In the genomic region with DNA sequence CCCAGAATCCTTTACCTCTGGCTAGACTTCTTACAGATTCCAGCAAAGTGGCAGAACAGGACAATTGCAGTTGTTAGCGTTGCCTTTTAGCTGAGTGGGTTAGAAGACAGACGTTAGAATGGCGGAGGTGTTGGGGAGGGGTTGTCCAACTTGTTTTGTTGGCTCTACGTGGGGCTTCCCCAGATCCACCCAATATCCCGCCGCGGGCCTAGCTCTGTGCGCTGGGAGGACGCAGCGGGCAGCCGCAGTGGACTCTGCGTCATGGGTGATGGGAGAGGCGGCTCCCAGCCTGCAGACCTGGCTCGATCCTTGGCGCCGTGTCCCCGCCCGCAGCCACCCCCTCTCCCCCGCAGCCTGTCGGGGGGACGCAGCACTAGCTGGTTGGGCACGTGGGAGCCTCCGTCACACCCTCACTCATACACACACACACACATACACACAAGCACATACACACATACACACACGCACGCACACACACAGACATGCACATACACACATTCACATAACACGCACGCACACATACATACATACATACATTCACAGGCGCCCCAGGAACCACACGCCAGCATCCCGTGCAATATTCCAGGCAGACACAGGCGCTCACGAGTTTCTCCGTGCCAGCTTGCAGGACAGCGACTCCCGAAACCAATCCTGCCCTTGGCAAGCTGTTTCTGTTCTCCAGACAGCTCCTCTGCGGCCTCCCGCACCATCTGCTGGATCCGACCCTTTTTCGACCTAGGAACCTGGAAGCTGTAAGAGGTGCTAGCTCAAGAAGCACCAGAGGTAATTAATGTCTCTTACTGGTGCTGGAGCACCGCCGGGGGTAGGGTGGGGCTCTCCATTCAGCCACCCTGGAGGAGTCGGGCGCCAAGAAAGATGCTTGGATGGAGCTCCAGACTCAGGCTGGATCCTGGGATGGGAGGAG, we compare ENCODE assay signal across 8 mouse cellular contexts. TPM values are rescaled to one million over a fixed set of nuclear protein-coding genes. Genes with fewer than 3 reads are reported as not detected.
A peak's percentile ranks its signal among the peaks of the same experiment; 100 is the strongest.
DNase-seq lines count a peak whose midpoint lies in the region; ATAC-seq and TF ChIP-seq lines count a peak whose summit lies in the region.

Gene Slc6a15, plus strand, starts transcription at position 413 of the 925 bp plus-strand sequence.

- no peak within 1 kb of the TSS for H3K27ac ChIP-seq in bone marrow macrophage, adult 2 months (ENCODE audit: insufficient read depth, low read depth, low read length)
- no peak within 1 kb of the TSS for H3K27ac ChIP-seq in embryonic fibroblast, embryonic 13.5 days (ENCODE audit: insufficient read depth, low read length)
- peak within 1 kb of the TSS; percentile 85 for H3K27ac ChIP-seq in hindbrain, postnatal 0 days
- no peak within 1 kb of the TSS for H3K27ac ChIP-seq in midbrain, embryonic 11.5 days (ENCODE audit: low read depth, low read length)
- no peak within 1 kb of the TSS for H3K27ac ChIP-seq in stomach, embryonic 16.5 days (ENCODE audit: low read length)

- TF ChIP-seq CTCF in bone marrow macrophage, adult 2 months (IDR thresholded peaks at IDR 0.05; ENCODE audit: low read depth, low read length): no peak
- TF ChIP-seq CTCF in embryonic fibroblast, embryonic 13.5 days (IDR thresholded peaks at IDR 0.05; ENCODE audit: borderline replicate concordance, insufficient read depth, low read length): no peak; the same call in 1 of the 2 replicates
- no peak for TF ChIP-seq CTCF in hindbrain, postnatal 0 days (IDR thresholded peaks at IDR 0.05; ENCODE audit: low read depth)

- no peaks in the 10 kb centered on the region for H3K27me3 ChIP-seq in hindbrain, postnatal 0 days (ENCODE audit: insufficient read depth, low read length)
- no peaks in the 10 kb centered on the region for H3K27me3 ChIP-seq in midbrain, embryonic 11.5 days (ENCODE audit: control insufficient read depth, insufficient read depth, low read length)
- H3K27me3 ChIP-seq in stomach, embryonic 16.5 days (ENCODE audit: control insufficient read depth, insufficient read depth, low read length): 0 out of 2 replicates have a peak, but pooled peaks cover 6% of the 10 kb centered on the region

- peak; percentile 89 for ATAC-seq in hindbrain, postnatal 0 days
- peak; percentile 78 for ATAC-seq in midbrain, embryonic 11.5 days (ENCODE audit: low FRiP score)
- ATAC-seq in stomach, embryonic 16.5 days (ENCODE audit: insufficient read depth, low FRiP score): peak; percentile 66; the same call in 1 of the 2 replicates

- H3K9ac ChIP-seq in hindbrain, postnatal 0 days (replicated peaks; ENCODE audit: low read length): peak within 1 kb of the TSS; percentile 78
- H3K9ac ChIP-seq in midbrain, embryonic 11.5 days (ENCODE audit: low read length): peak within 1 kb of the TSS; percentile 71
- peak within 1 kb of the TSS; percentile 50 for H3K9ac ChIP-seq in stomach, embryonic 16.5 days (ENCODE audit: low read length)

- peak within 1 kb of the TSS; percentile 83 for H3K4me2 ChIP-seq in hindbrain, postnatal 0 days (ENCODE audit: low read depth, low read length)
- H3K4me2 ChIP-seq in midbrain, embryonic 11.5 days: peak within 1 kb of the TSS; percentile 94
- H3K4me2 ChIP-seq in stomach, embryonic 16.5 days (ENCODE audit: low read depth, low read length): peak within 1 kb of the TSS; percentile 75

- no peak for TF ChIP-seq POLR2A in bone marrow macrophage, adult 2 months (IDR thresholded peaks at IDR 0.05; ENCODE audit: borderline replicate concordance, low read depth, low read length)
- peak; percentile 33; the same call in 1 of the 2 replicates for TF ChIP-seq POLR2A in embryonic fibroblast, embryonic 13.5 days (IDR thresholded peaks at IDR 0.05; ENCODE audit: low read depth, low read length)

- intact Hi-C loops in gastrocnemius, postnatal 36 days (cut with DNase I): no loop called here

- H3K4me1 ChIP-seq in bone marrow macrophage, adult 2 months (ENCODE audit: control insufficient read depth, insufficient read depth, low read length): 0 out of 2 replicates have a peak, but pooled peaks cover 2% of the 10 kb centered on the region
- no peaks in the 10 kb centered on the region for H3K4me1 ChIP-seq in embryonic fibroblast, embryonic 13.5 days (ENCODE audit: control insufficient read depth, insufficient read depth, low read length)
- no peaks in the 10 kb centered on the region for H3K4me1 ChIP-seq in hindbrain, postnatal 0 days (ENCODE audit: insufficient read depth, low read length)
- no peaks in the 10 kb centered on the region; the same call in 1 of the 2 replicates for H3K4me1 ChIP-seq in midbrain, embryonic 11.5 days (ENCODE audit: control insufficient read depth, insufficient read depth, low read length)
- peaks cover 6% of the 10 kb centered on the region; the same call in 1 of the 2 replicates for H3K4me1 ChIP-seq in stomach, embryonic 16.5 days (ENCODE audit: control insufficient read depth, insufficient read depth, low read length)

- no peaks in the 10 kb centered on the region for H3K9me3 ChIP-seq in hindbrain, postnatal 0 days (ENCODE audit: low read length)
- H3K9me3 ChIP-seq in midbrain, embryonic 11.5 days (ENCODE audit: control insufficient read depth, low read length): no peaks in the 10 kb centered on the region
- no peaks in the 10 kb centered on the region for H3K9me3 ChIP-seq in stomach, embryonic 16.5 days (replicated peaks; ENCODE audit: control insufficient read depth, low read length)

- DNase-seq in Muller cell, postnatal 12 days (ENCODE audit: inconsistent ontology term): peak; percentile 72
- DNase-seq in hindbrain, postnatal 0 days (ENCODE audit: low spot score): peak; percentile 76
- peak; percentile 26 to 63 for DNase-seq in left cerebral cortex, adult 9 months (ENCODE audit: low spot score in 2 of 2)
- DNase-seq in midbrain, embryonic 11.5 days (ENCODE audit: low spot score, missing footprints): peak; percentile 95
- no peak for DNase-seq in gastrocnemius, postnatal 36 days

- H3K4me3 ChIP-seq in bone marrow macrophage, adult 2 months (ENCODE audit: insufficient read depth, low read length): peak within 1 kb of the TSS; percentile 56
- H3K4me3 ChIP-seq in embryonic fibroblast, embryonic 13.5 days (ENCODE audit: insufficient read depth, low read length): peak within 1 kb of the TSS; percentile 56
- peak within 1 kb of the TSS; percentile 53 for H3K4me3 ChIP-seq in hindbrain, postnatal 0 days (ENCODE audit: low read length)
- peak within 1 kb of the TSS; percentile 56 for H3K4me3 ChIP-seq in midbrain, embryonic 11.5 days (ENCODE audit: low read depth, low read length)
- H3K4me3 ChIP-seq in stomach, embryonic 16.5 days (replicated peaks; ENCODE audit: low read length): peak within 1 kb of the TSS; percentile 59

- no peaks in the 10 kb centered on the region for H3K36me3 ChIP-seq in hindbrain, postnatal 0 days (ENCODE audit: insufficient read depth, low read length)
- no peaks in the 10 kb centered on the region for H3K36me3 ChIP-seq in midbrain, embryonic 11.5 days (ENCODE audit: control insufficient read depth, insufficient read depth, low read length)
- no peaks in the 10 kb centered on the region for H3K36me3 ChIP-seq in stomach, embryonic 16.5 days (ENCODE audit: control insufficient read depth, insufficient read depth, low read length)

- WGBS in hindbrain, postnatal 0 days: under 1% methylated on average over 43 of the region's 43 CpGs
- under 1% methylated on average over 43 of the region's 43 CpGs for WGBS in midbrain, embryonic 11.5 days
- WGBS in stomach, embryonic 16.5 days: under 1% methylated on average over 43 of the region's 43 CpGs

RNA-seq across cellular contexts. Expression of gene Slc6a15, which starts in this region (rescaled TPM):
- polyA plus RNA-seq in bone marrow macrophage, adult 2 months (2012; ENCODE audit: insufficient read depth, insufficient read length, missing spikeins): not detected in 2 replicates
- polyA plus RNA-seq in embryonic fibroblast, embryonic 13.5 days (2011; ENCODE audit: insufficient read length, low read depth, missing spikeins): 2.8 and 3.6 TPM in 2 replicates
- total RNA-seq in hindbrain, postnatal 0 days (2014; rRNA removed): 58.8 and 61.3 TPM in 2 replicates
- polyA plus RNA-seq in hindbrain, postnatal 0 days (2015; fragmentation: Nextera tagmentation; extraction: Ambion mirVana): 79.5 and 81.4 TPM in 2 replicates
- polyA plus RNA-seq in midbrain, embryonic 11.5 days (2014; fragmentation: Nextera tagmentation; extraction: Ambion mirVana): 10.1 and 10.9 TPM in 2 replicates
- polyA plus RNA-seq in stomach, embryonic 16.5 days (2015; fragmentation: Nextera tagmentation; extraction: Ambion mirVana): 6.2 and 7.0 TPM in 2 replicates
- under 1 TPM; 0.12 to 0.13 TPM for total RNA-seq in gastrocnemius, postnatal 36 days (2021)

Comparison
In these comparisons a context has a peak if more than half of its experiments do, and no peak if none do; other contexts are left out.
1. RNA of gene Slc6a15 (total RNA-seq): 58.8 to 61.3 TPM in hindbrain, postnatal 0 days; 0.12 to 0.13 TPM in gastrocnemius, postnatal 36 days; every median in the first group is over 10 times any median in the second.
2. DNase-seq: peak in Muller cell, postnatal 12 days (single experiment), hindbrain, postnatal 0 days (single experiment), left cerebral cortex, adult 9 months (2 of 2) and midbrain, embryonic 11.5 days (single experiment); none in gastrocnemius, postnatal 36 days (0 of 2).
3. Peak in every context shown above with its lines, with median percentiles within 50 percentile points of each other: H3K4me3 ChIP-seq, ATAC-seq, H3K4me2 ChIP-seq and H3K9ac ChIP-seq.